Mouse (Mus musculus) B cell, adult 2 months (primary cell): Measurements from ENCODE around the gene Dnaaf2.
"Not testable (repeated sequence)": the region's sequence is repeated elsewhere in the genome, so short reads cannot be mapped to it uniquely, and the experiment has no call there.

Source experiments
- DNase-seq, 2 experiments: peaks; one replicate each; pipeline ENCODE4 v3.0.0; 2022

The Dnaaf2 gene

DNA sequence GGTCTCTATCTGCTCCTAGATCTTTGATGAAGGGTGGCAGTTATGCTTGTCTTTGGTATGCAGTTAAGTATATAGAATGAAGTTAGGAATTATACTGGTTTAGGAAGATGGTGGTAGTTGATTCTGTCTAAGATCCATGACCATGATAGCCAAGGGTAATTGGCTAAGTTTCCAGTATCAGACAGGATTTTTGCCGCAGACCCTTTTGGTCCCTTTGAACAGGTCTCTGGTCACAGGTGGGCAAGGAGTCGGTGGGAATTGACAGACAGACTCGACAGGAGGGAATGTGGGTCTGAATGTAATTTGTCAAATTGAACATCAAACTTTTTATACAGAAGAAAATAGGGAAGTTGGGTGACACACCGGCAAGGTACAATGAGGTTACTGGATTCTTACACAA lies 34.6 kb downstream of the Dnaaf2 start:
- not testable (repeated sequence) for DNase-seq

- not testable (repeated sequence) for DNase-seq
Measured at GRCm38 (mm10) chr12:69160677-69161076, 37.6 kb downstream of the Dnaaf2 start.

DNA sequence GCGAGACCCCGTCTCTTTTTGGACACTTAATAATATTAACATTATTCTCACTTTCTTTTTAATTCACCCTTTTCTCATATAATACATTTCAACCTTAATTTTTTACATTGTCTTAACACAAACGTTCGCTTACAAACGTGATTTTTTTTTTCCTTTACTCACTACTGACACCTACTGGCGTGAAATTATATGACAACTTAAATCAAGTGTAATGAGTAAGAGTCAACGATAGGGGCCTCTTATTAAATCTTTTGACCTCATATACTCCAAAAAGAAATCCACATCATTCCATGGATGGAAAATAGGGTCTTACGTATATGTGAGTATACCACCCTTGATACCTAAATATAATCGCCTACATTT lies 38.7 kb downstream of the Dnaaf2 start:
- DNase-seq = peak in 1 of 2 experiments; percentile 47

GRCm38 (mm10) chr12:69158765-69159577 lies 39.3 kb downstream of the Dnaaf2 start, which contains the start of gene Rps29:
Gene Rps29 (minus strand): TSS chr12:69159186.
- DNase-seq = peak; percentile 97 to 98

- no peak for DNase-seq
Measured at GRCm38 (mm10) chr12:69158366-69158764, 39.9 kb downstream of the Dnaaf2 start.

GRCm38 (mm10) chr12:69157107-69157506 lies 41.1 kb downstream of the Dnaaf2 start:
- DNase-seq = no peak

DNA sequence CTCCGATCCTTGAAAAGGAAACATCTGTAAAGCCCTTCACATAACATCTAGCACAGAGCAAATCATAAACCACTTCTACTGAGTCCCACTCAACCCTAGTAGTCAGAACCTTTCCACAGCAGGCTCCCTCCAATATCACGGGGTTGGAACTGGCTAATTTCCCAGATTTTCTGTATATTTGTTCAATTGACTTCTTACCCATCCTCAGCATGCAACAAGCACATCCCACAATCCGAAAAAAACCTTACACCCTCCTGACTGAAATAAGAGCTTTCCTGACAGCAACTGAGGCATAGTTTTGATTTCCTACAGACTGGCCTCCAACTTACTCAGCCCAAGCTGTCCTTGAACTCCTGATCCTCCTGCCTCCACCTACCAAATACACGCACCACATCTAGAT lies 41.8 kb downstream of the Dnaaf2 start:
- no peak for DNase-seq

DNA sequence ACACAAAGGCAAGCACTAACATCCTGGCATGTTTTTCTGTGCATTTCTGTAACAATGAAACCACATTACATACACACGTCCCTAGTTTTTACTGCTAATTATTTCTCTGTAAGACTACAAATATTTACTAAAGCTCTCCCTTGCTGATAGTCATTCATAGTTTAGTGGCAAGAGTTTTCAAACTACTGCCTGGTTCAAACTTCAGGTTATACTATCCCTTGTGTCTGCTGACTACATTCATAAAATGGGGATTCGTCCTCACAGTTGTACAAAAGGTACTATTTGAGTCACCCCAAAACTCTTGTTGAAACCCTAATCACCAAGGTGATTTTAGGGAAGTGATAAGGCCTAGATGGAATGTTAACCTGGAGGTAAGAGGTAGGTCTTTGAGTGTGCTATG lies 42.3 kb downstream of the Dnaaf2 start:
- DNase-seq = no peak

- no peak for DNase-seq
Measured at GRCm38 (mm10) chr12:69150049-69150448, 48.2 kb downstream of the Dnaaf2 start.

DNA sequence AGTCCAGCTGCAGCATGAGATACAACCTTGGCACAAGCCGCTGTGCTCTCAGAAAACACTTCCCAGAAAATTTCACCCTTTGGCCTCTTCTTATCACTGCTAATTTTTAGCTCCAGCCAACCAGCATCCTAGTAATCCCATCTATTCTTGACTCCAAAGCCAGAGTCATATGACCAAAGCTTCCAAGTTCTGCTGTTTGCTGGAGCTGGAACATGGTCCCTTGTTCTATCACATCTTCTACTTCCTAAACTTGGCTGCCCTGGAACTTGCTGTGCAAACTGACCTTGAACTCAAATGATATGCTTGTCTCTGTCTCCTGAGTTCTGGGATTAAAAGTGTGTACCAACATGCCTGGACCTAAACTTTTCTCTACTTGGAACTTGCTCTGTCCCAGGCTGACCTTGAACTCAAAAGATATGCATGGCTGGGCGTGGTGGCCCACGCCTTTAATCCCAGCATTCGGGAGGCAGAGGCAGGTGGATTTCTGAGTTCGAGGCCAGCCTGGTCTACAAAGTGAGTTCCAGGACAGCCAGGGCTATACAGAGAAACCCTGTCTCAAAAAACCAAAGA lies 51.0 kb downstream of the Dnaaf2 start:
- DNase-seq = no peak

GRCm38 (mm10) chr12:69143460-69143859 lies 54.8 kb downstream of the Dnaaf2 start:
- DNase-seq = no peak

- no peak for DNase-seq
Measured at GRCm38 (mm10) chr12:69139841-69140240, 58.4 kb downstream of the Dnaaf2 start.

GRCm38 (mm10) chr12:69139201-69139600 lies 59.0 kb downstream of the Dnaaf2 start:
- DNase-seq = no peak
